Mouse (Mus musculus) thymus, adult 18-20 months (tissue): ENCODE results near the gene Map6d1.

Experiments
- DNase-seq, 2 experiments: peaks; one replicate each; pipeline ENCODE4 v3.0.0; 2022; ENCODE audit warnings: mixed read lengths in 2 of 2

Map6d1 gene

DNA sequence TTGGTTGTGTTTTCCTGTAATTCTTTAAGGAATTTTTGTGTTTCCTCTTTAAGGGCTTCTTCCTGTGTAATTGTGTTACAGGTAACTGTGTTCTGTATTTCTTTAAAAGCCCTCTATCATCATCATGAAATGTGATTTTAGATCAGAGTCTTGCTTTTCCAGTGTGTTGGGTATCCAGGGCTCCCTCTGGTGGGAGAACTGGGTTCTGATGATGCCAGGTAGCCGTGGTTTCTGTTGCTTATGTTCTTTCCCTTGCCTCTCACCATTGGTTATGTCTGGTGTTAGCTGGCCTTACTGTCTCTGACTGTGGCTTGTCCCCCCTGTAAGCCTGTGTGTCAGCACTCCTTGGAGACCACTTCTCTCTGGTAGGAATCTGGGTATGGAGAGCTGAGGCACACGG is 55.8 kb downstream of the Map6d1 start:
- no peak for DNase-seq
